Mouse (Mus musculus): ENCODE results near the gene Med13.
"Not testable (repeated sequence)": the region's sequence is repeated elsewhere in the genome, so short reads cannot be mapped to it uniquely, and the experiment has no call there.

Gene Med13

GRCm38 (mm10) chr11:86380521-86381238, 23.3 kb upstream of the Med13 start:
- peak; percentile 76 for DNase-seq (ENCODE audit: extremely low read depth, insufficient read length, low spot score)

GRCm38 (mm10) chr11:86378981-86379380, 21.6 kb upstream of the Med13 start:
- DNase-seq (ENCODE audit: extremely low read depth, insufficient read length, low spot score), result no peak

- no peak for DNase-seq (ENCODE audit: extremely low read depth, insufficient read length, low spot score)
Observed at GRCm38 (mm10) chr11:86377841-86378240, 20.4 kb upstream of the Med13 start.

GRCm38 (mm10) chr11:86376707-86377106, 19.3 kb upstream of the Med13 start:
- DNase-seq (ENCODE audit: extremely low read depth, insufficient read length, low spot score), result no peak

- DNase-seq (ENCODE audit: extremely low read depth, insufficient read length, low spot score), result no peak
Observed at GRCm38 (mm10) chr11:86375086-86375485, 17.7 kb upstream of the Med13 start.

- DNase-seq (ENCODE audit: extremely low read depth, insufficient read length, low spot score), result no peak
Observed at GRCm38 (mm10) chr11:86371266-86371665, 13.9 kb upstream of the Med13 start.

- no peak for DNase-seq (ENCODE audit: extremely low read depth, insufficient read length, low spot score)
Observed at GRCm38 (mm10) chr11:86369860-86370259, 12.5 kb upstream of the Med13 start.

GRCm38 (mm10) chr11:86369003-86369402, 11.6 kb upstream of the Med13 start:
- DNase-seq (ENCODE audit: extremely low read depth, insufficient read length, low spot score), result no peak

- DNase-seq (ENCODE audit: extremely low read depth, insufficient read length, low spot score), result no peak
Observed at GRCm38 (mm10) chr11:86364709-86365452, 7.5 kb upstream of the Med13 start.

GRCm38 (mm10) chr11:86357984-86358528, 654 bp upstream of the Med13 start:
- DNase-seq (ENCODE audit: extremely low read depth, insufficient read length, low spot score), result peak; percentile 96

- DNase-seq (ENCODE audit: extremely low read depth, insufficient read length, low spot score), result peak; percentile 25
Observed at GRCm38 (mm10) chr11:86356007-86356853, 1.2 kb downstream of the Med13 start.

- DNase-seq (ENCODE audit: extremely low read depth, insufficient read length, low spot score), result no peak
Observed at GRCm38 (mm10) chr11:86353586-86353985, 3.8 kb downstream of the Med13 start.

- no peak for DNase-seq (ENCODE audit: extremely low read depth, insufficient read length, low spot score)
Observed at GRCm38 (mm10) chr11:86351766-86352315, 5.6 kb downstream of the Med13 start.

- no peak for DNase-seq (ENCODE audit: extremely low read depth, insufficient read length, low spot score)
Observed at GRCm38 (mm10) chr11:86350636-86351138, 6.7 kb downstream of the Med13 start.

GRCm38 (mm10) chr11:86349325-86349724, 8.1 kb downstream of the Med13 start:
- no peak for DNase-seq (ENCODE audit: extremely low read depth, insufficient read length, low spot score)

GRCm38 (mm10) chr11:86348872-86349271, 8.5 kb downstream of the Med13 start:
- DNase-seq (ENCODE audit: extremely low read depth, insufficient read length, low spot score), result no peak

GRCm38 (mm10) chr11:86347387-86348122, 9.8 kb downstream of the Med13 start:
- DNase-seq (ENCODE audit: extremely low read depth, insufficient read length, low spot score), result no peak

GRCm38 (mm10) chr11:86346525-86346924, 10.9 kb downstream of the Med13 start:
- DNase-seq (ENCODE audit: extremely low read depth, insufficient read length, low spot score), result no peak

GRCm38 (mm10) chr11:86344940-86345339, 12.5 kb downstream of the Med13 start:
- DNase-seq (ENCODE audit: extremely low read depth, insufficient read length, low spot score), result not testable (repeated sequence)

GRCm38 (mm10) chr11:86324251-86324650, 33.2 kb downstream of the Med13 start:
- DNase-seq (ENCODE audit: extremely low read depth, insufficient read length, low spot score), result peak; percentile 75

Data from 3134 (cell line).